Mouse (Mus musculus) embryonic facial prominence, embryonic 15.5 days (tissue): Measurements from ENCODE around the gene Speer4f2. TPM values are rescaled to one million over a fixed set of nuclear protein-coding genes. Genes with fewer than 3 reads are reported as not detected.
"Not testable (repeated sequence)": the region's sequence is repeated elsewhere in the genome, so short reads cannot be mapped to it uniquely, and the experiment has no call there.

Experiments
- ATAC-seq: fragments of 200-750 bp; cut with Nextera tagmentation; 2 replicates; pipeline ENCODE4 v1.8.0; 2017; ENCODE audit warnings: low read depth, moderate TSS enrichment; ENCODE audit not compliant: insufficient number of reproducible peaks, low FRiP score, low TSS enrichment
- H3K27ac ChIP-seq: fragments of 300-500 bp; sonication (generic); replicated peaks from 2 replicates; pipeline ENCODE4 v1.5.1; 2015; ENCODE audit warnings: mild to moderate bottlenecking, inconsistent platforms
- H3K27me3 ChIP-seq: fragments of 300-500 bp; sonication (generic); 2 replicates; pipeline ENCODE4 v1.6.1; 2015; ENCODE audit warnings: inconsistent platforms
- H3K36me3 ChIP-seq: fragments of 300-500 bp; sonication (generic); 2 replicates; pipeline ENCODE4 v1.6.1; 2015; ENCODE audit warnings: mild to moderate bottlenecking, inconsistent platforms
- H3K4me1 ChIP-seq: fragments of 300-500 bp; sonication (generic); 2 replicates; pipeline ENCODE4 v1.6.1; 2015; ENCODE audit warnings: inconsistent platforms
- H3K4me2 ChIP-seq: fragments of 300-500 bp; sonication (generic); replicated peaks from 2 replicates; pipeline ENCODE4 v1.6.1; 2015; ENCODE audit warnings: mild to moderate bottlenecking, inconsistent platforms
- H3K4me3 ChIP-seq: fragments of 300-500 bp; sonication (generic); replicated peaks from 2 replicates; pipeline ENCODE4 v1.5.1; 2015; ENCODE audit warnings: mild to moderate bottlenecking, inconsistent platforms
- H3K9ac ChIP-seq: fragments of 300-500 bp; sonication (generic); 2 replicates; pipeline ENCODE4 v1.6.1; 2015; ENCODE audit warnings: inconsistent platforms
- H3K9me3 ChIP-seq: fragments of 300-500 bp; sonication (generic); replicated peaks from 2 replicates; pipeline ENCODE4 v1.6.1; 2016; ENCODE audit warnings: inconsistent platforms
- WGBS: fragments of 180-500 bp; shearing (Covaris S2); methylation state at CpG from one replicate; pipeline ENCODE4 v1.1.7; 2015; 5-methylcytosine and 5-hydroxymethylcytosine counted together
- polyA plus RNA-seq: library from polyadenylated mRNA; unstranded; fragments of >200 nt; fragmentation: Nextera tagmentation; extraction: Ambion mirVana; gene quantifications from 2 replicates; pipeline ENCODE4 v1.2.1, GENCODE M21; 2015

The Speer4f2 gene
- polyA plus RNA-seq, result not detected in 2 replicates

- H3K4me1 ChIP-seq, H3K36me3 ChIP-seq, H3K4me3 ChIP-seq, H3K4me2 ChIP-seq, H3K9ac ChIP-seq, H3K9me3 ChIP-seq, H3K27me3 ChIP-seq, ATAC-seq, H3K27ac ChIP-seq: not testable (repeated sequence)
- WGBS, result 84% methylated on average over 1 of the region's 1 CpGs
These were observed at the start of gene Speer4f2 for GRCm38 (mm10) chr5:17372880-17373279. Speer4f2 (plus strand) TSS chr5:17373180.

- no peaks in the 10 kb centered on the region for H3K27me3 ChIP-seq
- no peaks in the 10 kb centered on the region for H3K36me3 ChIP-seq
- H3K4me2 ChIP-seq, result no peak overlapping the region
- no peak overlapping the region for H3K9ac ChIP-seq
- 37% methylated on average over 2 of the region's 2 CpGs for WGBS
- no peak overlapping the region for H3K27ac ChIP-seq
- H3K4me1 ChIP-seq, result no peaks in the 10 kb centered on the region
- H3K9me3 ChIP-seq, result no peaks in the 10 kb centered on the region
- H3K4me3 ChIP-seq, result no peak overlapping the region
- no peak for ATAC-seq
These were observed 43.9 kb upstream of the Speer4f2 start for GRCm38 (mm10) chr5:17328946-17329566.

- no peaks in the 10 kb centered on the region for H3K36me3 ChIP-seq
- 81% methylated on average over 1 of the region's 1 CpGs for WGBS
These were observed 38.1 kb upstream of the Speer4f2 start for GRCm38 (mm10) chr5:17334836-17335235.

GRCm38 (mm10) chr5:17345741-17346140 is 27.2 kb upstream of the Speer4f2 start:
- H3K27ac ChIP-seq, H3K9me3 ChIP-seq, H3K27me3 ChIP-seq, H3K9ac ChIP-seq, H3K4me1 ChIP-seq, H3K4me3 ChIP-seq, ATAC-seq, H3K4me2 ChIP-seq, H3K36me3 ChIP-seq: not testable (repeated sequence)
- WGBS, result 60% methylated on average over 2 of the region's 2 CpGs

More at GRCm38 (mm10) chr5:17334836-17335235, 38.1 kb upstream of the Speer4f2 start:
- H3K4me1 ChIP-seq, result no peaks in the 10 kb centered on the region
- no peak overlapping the region for H3K4me3 ChIP-seq
- no peak overlapping the region for H3K27ac ChIP-seq
- H3K27me3 ChIP-seq, result no peaks in the 10 kb centered on the region
- H3K9me3 ChIP-seq, result no peaks in the 10 kb centered on the region
- no peak overlapping the region for H3K4me2 ChIP-seq
- no peak for ATAC-seq
- no peak overlapping the region for H3K9ac ChIP-seq

- H3K27ac ChIP-seq, result no peak overlapping the region
- H3K9ac ChIP-seq, result no peak overlapping the region
- H3K4me2 ChIP-seq, result no peak overlapping the region
- no peaks in the 10 kb centered on the region for H3K9me3 ChIP-seq
- H3K36me3 ChIP-seq, result no peaks in the 10 kb centered on the region
- no peaks in the 10 kb centered on the region for H3K27me3 ChIP-seq
- no peak overlapping the region for H3K4me3 ChIP-seq
- ATAC-seq, result no peak
- H3K4me1 ChIP-seq, result no peaks in the 10 kb centered on the region
These were observed 13.5 kb upstream of the Speer4f2 start for GRCm38 (mm10) chr5:17359394-17359999.

- Histone ChIP-seq H3K36me3 (no peaks in the 10 kb centered on the region), H3K4me2 (no peak overlapping the region), H3K27ac (no peak overlapping the region), H3K9me3 (no peaks in the 10 kb centered on the region), H3K4me1 (no peaks in the 10 kb centered on the region), H3K4me3 (no peak overlapping the region), H3K9ac (no peak overlapping the region), H3K27me3 (no peaks in the 10 kb centered on the region)
- WGBS, result 52% methylated on average over 7 of the region's 7 CpGs
- no peak for ATAC-seq
These were observed 16.9 kb downstream of the Speer4f2 start for GRCm38 (mm10) chr5:17389926-17390325.

DNA sequence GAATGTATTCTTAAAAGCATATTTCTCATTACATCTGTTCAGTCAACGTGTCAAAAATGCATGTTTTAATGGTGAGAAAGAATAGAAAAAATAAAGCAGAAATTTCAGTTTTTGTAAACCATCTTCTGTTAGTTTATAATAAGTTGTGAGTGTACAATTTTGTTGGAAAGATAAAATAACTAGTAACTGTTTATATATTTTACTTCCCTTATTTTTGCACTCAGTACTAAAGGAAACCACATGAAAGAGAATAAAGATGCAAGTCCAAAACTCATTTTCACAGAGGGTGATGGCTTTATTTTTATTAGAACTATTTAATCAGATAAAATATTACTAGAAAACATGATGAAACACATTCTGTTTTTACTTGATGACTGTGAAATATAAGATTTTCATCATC is 18.2 kb downstream of the Speer4f2 start:
- Histone ChIP-seq H3K9me3 (no peaks in the 10 kb centered on the region), H3K36me3 (no peaks in the 10 kb centered on the region), H3K4me2 (no peak overlapping the region), H3K4me3 (no peak overlapping the region), H3K4me1 (no peaks in the 10 kb centered on the region), H3K27ac (no peak overlapping the region), H3K27me3 (no peaks in the 10 kb centered on the region), H3K9ac (no peak overlapping the region)
- 79% methylated on average over 1 of the region's 1 CpGs for WGBS
- ATAC-seq, result no peak

GRCm38 (mm10) chr5:17400571-17400970 is 27.6 kb downstream of the Speer4f2 start:
- H3K4me1 ChIP-seq, result no peaks in the 10 kb centered on the region
- ATAC-seq, result no peak
- WGBS, result 74% methylated on average over 1 of the region's 1 CpGs
- no peak overlapping the region for H3K4me2 ChIP-seq
- no peaks in the 10 kb centered on the region for H3K27me3 ChIP-seq
- no peak overlapping the region for H3K4me3 ChIP-seq
- no peaks in the 10 kb centered on the region for H3K36me3 ChIP-seq
- no peak overlapping the region for H3K9ac ChIP-seq
- H3K27ac ChIP-seq, result no peak overlapping the region
- H3K9me3 ChIP-seq, result no peaks in the 10 kb centered on the region

DNA sequence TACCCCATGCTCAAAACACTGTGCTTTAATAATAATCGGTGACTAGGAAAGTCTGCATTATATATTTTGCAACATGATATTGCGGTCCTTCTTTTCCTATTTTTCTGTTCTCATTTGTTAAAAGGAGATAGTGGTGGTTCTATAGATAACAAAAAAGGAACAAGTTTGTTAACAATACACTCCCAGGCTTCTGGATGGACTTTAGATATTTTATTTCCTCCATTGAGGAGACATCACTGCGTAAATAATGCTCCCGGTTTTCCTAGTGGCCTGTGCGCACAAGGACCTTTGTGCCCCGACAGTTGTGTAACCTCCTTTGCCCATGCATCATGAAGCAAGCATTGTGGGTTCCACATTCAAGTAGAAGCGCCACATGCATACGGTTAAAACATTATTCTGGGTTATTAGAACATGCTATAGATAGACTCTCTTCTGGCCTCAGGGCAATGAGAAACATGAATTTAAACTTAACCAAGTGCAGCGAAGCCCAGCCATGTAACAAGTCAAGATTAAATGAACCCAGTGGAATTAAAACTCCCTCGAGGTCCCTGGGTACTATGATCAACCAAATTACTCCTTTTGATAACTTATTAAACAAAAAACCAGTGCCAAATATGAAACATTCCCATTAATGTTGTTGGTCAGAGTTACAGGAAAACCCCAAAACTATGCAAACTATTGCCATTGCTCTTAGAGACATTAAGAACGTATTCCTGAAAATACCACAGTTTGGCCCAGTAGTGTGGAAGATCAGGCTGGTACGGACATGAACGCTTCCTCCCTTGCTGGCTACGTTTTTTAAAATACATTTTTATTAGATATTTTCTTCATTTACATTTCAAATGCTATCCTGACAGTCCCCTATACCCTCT is 28.5 kb downstream of the Speer4f2 start:
- Histone ChIP-seq H3K4me1 (no peaks in the 10 kb centered on the region), H3K9ac (no peak overlapping the region), H3K27me3 (no peaks in the 10 kb centered on the region), H3K4me2 (no peak overlapping the region), H3K9me3 (no peaks in the 10 kb centered on the region), H3K36me3 (no peaks in the 10 kb centered on the region), H3K4me3 (no peak overlapping the region), H3K27ac (no peak overlapping the region)
- ATAC-seq, result no peak
- WGBS, result 73% methylated on average over 14 of the region's 14 CpGs

- WGBS, result 72% methylated on average over 4 of the region's 4 CpGs
- no peaks in the 10 kb centered on the region for H3K9me3 ChIP-seq
- no peak overlapping the region for H3K4me2 ChIP-seq
- H3K4me1 ChIP-seq, result no peaks in the 10 kb centered on the region
- no peak for ATAC-seq
- H3K27me3 ChIP-seq, result no peaks in the 10 kb centered on the region
- H3K4me3 ChIP-seq, result no peak overlapping the region
- H3K27ac ChIP-seq, result no peak overlapping the region
- H3K36me3 ChIP-seq, result no peaks in the 10 kb centered on the region
- no peak overlapping the region for H3K9ac ChIP-seq
These were observed 29.5 kb downstream of the Speer4f2 start for GRCm38 (mm10) chr5:17402330-17403125.

DNA sequence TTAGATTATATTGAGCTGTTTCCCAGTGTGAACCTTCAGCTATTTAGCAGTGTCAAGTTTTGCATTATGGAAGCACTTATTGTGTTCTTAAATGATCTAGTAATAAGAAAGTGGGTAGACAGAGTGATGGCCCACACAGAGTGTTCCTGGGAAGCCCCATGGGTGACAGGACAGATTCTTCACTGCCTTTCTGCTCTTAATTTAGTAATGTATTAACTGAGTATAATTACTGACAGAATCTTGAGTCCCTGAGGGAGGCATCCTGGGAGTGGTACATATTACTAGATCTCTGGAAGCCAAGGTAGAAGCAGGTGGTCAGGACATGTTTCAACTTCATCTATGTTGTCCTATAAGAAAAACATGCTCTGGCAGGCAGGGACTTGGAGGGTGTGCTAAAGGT is 30.6 kb downstream of the Speer4f2 start:
- Histone ChIP-seq H3K27ac (no peak overlapping the region), H3K9ac (no peak overlapping the region), H3K4me1 (no peaks in the 10 kb centered on the region), H3K27me3 (no peaks in the 10 kb centered on the region), H3K4me3 (no peak overlapping the region), H3K4me2 (no peak overlapping the region), H3K36me3 (no peaks in the 10 kb centered on the region), H3K9me3 (no peaks in the 10 kb centered on the region)
- no peak for ATAC-seq
